Mouse (Mus musculus): ENCODE results near the gene Cxcr4.

The Cxcr4 gene

DNA sequence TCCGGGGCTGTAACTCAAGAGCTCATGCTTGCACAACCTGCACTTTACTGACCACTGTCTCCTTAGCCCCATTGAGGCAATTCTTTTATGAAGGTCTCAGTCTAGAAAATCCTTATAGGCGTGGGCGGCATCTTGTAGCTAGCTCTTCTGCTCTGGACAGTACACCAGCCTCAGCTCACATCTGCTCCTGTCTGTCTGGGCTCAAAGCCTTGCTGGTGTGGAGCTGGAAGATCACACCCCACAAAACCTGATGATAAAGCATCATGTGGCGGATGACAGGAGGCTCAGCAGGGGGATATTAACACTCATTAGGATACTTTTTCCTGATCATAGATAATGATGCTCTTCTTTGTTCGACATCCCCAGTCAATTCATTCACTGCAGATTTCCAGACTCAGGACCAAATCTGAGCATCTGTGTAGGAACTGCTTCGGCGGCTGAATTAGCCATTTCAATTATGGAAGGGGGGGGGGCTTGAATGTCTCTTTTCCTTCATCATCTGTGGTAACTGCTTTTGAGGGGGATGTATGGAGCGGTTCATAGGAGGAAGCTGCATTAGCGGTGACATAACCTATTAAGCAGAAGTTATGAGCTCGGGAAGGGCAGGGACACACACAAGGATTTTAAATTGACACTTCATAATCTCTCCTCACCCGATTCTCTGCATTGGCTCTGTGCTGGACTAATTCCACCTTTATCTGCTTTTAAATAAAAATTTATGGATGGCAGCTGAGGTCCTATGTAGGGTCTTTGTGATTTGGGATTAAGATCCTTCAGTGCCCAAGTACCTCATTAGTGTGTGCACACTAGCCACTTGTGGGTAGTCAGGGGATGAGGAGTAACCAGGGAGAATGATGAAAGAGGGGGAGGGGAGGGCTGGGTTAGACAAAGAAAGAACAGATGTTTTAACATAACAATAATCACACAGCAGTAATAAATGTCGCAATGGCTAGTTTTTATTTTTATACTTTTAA, 24.6 kb downstream of the Cxcr4 start:
- no peak for DNase-seq

DNA sequence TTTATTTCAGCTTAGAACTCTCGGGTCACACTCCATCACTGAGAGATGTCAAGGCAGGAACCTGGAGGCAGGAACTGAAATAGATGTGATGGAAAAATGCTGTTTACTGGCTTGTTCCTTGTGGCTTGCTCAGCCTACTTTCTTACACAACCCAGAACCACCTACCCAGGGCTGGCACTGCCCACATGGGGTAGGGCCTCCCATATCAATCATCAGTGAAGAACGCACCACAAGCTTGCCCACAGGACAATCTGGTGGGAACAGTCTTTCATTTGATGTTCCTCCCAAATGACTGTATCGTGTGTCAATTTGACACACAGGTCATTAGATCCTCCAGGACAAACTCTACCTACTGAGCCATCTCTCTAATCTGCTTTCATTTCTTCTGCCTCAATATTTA, 28.2 kb downstream of the Cxcr4 start:
- DNase-seq = no peak

DNA sequence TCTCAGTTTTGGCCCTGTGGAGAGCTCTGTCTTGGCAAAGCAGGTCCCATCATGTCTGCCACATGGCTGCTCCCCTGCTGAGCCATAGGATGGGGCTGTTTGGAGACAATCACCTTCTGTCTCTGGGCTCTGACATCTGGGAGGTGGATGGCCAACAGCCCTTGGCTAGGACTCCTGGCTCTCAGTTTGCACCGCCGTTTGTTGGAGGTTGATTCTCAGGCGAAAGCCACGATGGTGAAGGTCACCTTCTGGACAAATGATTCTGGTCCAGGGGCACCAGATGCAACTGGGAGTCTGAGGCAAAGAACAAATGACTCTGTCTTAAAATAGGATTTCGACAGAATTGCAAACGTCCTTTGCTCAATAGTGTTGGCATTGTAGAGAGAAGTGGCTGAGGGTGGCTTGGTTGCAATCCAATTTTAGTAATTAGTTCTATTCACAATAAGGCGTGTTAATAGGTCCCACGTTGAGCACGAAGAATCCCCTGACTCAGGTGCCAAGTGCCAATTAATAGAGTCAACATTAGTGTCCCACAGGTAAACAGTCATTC, 30.7 kb downstream of the Cxcr4 start:
- no peak for DNase-seq

DNA sequence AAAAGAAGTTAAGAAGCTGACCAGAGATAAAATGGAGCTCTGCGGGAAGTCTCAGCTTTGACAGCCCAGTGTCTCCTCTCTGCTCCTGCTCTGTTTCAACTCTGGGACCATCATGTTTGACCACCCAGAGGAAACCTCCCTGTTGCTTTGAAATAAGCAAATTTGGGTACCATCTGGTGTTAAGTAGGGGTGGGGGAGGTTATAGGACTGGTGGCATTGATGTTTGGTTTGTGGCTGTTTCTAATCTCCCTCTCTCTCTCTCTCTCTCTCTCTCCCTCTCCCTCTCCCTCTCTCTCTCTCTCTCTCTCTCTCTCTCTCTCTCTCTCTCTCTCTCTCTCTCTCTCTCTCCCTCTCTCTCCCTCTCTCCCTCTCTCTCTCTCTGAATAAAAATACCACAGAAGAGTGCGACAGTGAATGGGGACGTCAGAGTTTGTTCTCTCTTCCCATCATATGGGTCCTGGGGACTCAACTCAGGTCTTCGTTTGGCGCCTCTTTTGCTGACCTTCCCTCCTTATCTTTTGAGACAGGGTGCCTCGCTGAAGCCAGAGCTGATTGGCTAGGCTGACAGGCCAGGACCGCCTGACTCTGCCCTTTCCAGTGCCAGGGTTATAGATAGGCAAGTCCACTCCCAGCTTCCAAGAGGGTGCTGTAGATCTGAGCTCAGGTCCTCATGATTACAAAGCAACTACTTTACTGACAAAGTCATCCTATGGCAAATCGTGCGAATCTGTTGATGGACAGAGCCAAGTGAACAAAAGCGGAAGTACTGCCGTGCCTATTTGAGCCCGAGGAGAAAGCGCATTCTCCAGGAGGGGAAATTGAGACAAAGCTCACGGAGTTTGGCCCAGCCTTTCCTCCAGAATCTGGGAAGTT, 31.4 kb downstream of the Cxcr4 start:
- no peak for DNase-seq

DNA sequence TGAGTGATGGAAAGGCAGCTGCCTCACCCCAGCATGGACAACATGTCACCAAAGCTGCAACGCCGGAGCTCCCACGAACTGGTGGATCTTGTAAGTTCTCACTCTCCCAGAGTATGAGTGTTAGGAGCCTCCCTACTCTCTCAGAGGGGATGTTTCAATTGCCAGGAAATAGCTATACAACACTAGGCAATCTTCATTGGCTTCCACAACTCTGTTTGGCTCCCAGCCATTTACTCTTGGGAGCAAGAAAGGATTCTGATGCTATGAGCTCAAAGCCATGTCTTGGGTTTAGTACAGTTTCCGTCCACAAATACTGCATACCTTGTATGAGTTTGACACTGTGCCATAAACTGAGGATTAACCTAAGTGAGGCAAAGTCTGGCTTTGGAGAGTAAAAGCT, 34.1 kb downstream of the Cxcr4 start:
- no peak for DNase-seq

DNA sequence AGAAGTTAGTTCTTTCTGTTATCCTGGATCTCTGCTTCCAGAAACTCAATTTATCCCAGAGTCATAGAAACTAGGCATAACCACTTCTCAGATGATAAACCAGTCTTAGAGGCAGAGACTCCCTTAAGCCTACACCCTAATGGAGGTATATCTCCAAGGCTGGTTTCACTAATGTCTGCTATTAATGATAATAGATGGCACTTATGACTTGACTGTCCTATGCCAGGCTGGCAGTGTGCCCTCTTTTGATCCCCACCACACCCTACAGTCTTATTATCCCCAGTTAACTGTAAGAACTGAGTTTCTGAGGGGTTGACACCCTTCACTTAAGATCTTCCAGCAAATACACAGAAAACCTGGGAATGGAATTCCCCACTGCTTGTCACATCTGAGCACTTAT, 39.5 kb downstream of the Cxcr4 start:
- no peak for DNase-seq

DNA sequence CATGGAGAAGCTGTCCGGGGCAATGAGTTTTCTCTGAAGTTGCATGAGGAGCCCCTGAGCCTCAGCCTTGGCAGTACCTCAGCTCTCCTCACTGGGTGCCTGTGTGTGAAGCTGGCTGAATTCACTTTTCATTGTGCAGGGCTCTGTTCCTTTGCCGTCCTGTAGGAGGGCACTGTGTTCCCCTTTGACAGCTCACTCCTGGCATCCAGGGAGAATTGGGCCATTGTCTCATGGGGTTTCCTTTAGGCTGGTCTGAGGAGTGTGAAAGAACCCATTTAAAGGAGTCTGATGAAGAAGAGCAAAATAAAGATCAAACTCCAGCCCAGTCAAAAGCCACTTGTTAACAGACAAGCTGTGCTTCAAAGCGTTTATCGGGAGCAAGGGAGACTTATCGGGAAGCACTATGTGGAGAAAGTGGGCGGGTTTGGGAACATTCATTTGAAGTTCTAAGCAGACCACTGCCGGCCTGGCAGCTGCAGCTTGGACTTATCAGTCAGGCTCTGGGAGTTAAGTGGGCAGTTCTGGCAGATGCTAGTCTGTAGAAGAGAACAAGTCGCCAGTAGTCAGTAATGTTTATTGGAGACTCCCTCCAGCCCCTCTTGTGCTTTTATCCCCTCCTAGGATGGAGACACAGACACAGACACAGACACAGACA, 40.2 kb downstream of the Cxcr4 start:
- DNase-seq = no peak

DNA sequence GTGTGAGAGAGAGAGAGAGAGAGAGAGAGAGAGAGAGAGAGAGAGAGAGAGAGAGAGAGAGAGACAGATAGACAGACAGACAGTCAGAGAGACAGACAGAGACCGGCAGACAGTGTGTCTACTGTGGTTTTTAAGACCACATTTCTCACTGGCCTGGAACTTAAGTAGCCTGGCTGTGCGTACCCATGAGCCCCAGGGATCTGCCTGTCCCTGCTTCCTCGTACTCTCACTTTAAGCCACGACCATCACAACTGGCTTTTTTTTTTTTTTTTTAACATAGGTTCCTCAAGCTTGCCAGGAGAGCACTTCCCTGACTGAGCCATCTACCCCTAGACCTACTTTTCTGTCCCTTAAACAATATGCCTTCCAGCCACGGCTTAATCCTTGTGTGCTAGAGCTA, 42.7 kb downstream of the Cxcr4 start:
- DNase-seq = no peak

DNA sequence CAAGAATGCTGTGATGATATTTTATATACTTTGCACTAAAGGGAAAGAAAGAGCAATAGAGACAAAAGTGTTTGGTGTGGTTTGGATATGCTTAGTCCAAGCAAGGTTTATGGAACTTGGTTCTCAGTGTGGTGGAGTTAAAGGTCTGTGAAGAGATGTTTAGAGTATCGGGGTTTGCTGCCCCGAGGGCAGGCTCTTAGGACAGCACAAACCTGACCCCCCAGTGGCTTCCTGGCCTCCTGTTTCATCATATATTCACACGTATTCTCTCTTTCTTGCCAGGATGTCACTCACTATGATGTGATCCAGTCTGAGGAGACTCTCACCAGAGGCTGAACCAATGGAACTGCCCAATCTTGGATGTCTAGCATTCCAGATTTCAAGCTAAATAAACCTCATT, 43.1 kb downstream of the Cxcr4 start:
- DNase-seq = no peak

DNA sequence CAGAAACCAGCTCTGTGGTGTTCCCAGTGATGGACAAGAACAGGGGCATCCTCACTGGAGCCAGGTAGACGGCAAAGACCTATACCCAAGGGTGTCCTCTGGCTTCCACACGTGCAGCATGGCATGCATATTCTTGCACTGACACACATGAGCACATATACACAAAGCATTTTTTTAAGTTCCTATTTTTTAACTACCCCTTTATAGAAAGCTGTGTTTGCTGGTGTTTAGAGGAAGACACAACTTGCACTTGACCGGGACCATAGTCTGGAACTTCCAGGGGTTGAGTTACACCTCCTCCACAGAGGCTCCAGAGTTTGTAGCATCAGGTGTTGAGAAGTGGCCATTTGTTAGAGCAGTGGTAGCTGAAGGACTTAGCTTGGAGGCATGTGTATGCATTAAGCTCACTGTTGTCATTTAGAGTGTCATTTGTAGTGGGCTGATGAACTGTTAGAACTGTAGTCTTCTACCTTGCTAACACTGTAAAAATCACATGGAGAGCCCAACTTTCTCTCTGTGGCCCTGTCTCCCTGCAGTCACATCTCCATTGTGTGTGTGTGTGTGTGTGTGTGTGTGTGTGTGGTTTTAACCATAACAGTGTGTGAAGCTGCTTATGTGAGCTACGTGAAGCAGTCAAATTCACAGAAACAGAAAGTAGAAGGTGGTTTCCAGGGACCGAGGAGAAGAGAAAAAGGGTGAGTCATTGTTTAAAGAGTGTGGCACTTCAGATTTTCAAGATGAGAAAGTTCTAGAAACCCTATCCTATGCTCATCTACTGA, 43.7 kb downstream of the Cxcr4 start:
- no peak for DNase-seq

DNA sequence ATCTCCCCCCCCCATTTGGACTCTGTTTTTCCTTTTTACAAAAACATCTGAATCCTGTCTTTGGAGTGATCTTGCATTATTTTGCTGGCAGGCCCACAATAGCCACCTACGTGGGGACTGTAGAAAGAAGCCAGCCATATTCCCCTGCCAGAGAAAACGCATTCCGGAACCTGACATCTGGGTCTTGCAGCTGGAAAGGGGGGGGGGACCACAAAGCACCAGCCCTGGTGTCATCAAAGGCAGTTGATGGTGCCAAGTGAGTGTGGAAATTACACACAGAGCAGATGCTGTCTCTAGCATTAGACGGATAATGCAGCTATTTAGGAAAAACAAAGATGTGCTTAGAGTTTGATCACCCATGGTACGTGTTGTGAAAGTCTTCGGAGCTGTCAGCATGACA, 46.4 kb downstream of the Cxcr4 start:
- no peak for DNase-seq

DNA sequence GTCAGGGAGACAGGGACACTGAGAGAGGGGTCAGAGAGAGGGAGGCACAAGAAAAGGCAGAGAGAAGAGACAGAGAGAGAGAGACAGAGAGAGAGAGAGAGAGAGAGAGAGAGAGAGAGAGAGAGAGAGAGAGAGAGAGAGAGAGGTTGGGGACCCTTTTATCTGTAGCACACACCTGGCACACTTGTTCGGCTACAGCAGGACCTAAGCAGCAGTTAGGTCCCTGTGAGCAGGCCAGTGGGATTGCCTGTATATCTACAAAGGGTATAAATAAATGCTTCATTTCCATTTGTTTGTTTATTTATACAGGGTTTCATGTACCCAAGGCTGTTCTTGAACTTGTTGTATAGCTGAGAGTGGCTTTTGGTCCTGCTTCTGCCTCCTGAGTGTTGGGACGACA, 49.0 kb downstream of the Cxcr4 start:
- no peak for DNase-seq

DNA sequence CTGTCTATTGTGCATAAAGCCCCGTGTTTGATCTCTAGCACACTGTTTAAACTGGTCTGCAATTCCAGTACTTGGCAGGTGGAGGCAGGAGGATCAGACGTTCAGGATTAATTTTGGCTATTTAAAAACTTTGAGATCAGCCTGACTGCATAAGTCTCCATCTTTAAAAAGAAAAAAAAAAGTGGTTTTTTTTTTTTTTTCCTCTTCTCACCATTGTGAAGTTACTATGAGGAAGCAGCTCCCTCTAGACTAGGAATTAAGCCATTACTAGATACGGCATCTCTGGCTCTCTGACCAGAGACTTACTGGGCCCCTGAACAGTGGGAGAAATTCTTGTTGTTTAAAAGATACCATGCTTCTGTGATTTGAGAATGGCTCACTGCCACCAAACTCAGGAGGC, 49.5 kb downstream of the Cxcr4 start:
- DNase-seq = no peak

DNA sequence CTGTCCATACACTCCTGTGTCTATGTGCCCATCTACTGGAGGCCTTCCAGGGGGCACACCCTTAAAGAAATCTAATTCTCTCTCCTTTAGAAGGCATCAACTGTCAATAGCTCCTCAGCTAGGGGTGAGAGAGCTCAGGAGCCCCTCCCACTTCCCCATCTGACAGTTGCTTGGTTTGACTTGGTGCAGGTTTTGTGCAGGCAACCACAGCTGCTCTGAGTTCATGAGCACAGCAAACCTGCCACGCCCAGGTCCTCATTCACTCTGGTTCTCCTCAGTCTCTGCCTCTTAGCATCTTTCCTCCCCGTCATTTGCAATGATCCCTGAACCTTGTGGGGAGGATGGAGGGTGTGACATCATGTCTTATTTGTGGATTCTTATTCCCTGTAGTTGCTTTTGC, 51.9 kb downstream of the Cxcr4 start:
- peak; percentile 56 to 65 for DNase-seq

DNA sequence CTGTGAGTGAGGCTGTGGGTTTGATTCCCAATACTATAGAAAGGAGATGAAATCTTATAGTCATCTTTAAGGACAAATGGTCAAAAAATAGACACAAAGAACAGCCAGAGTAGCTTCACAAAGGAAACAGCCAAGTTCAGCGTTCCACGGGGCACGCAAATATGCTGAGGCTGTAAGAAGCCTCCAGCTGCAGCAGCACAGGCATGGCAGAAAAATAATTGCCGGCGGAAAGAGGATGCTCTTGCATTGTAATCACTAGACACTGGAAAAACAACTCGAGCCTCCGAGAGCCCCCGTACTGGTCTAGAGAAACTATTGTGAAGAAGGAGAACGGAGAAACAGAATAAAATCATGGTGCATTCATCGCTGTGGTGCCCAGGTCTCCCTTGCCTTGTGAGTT, 52.5 kb downstream of the Cxcr4 start:
- DNase-seq = no peak
